Mouse (Mus musculus) MEL-GATA-1-ER (cell line): ENCODE results near the gene Pacrg.

Experiments
- DNase-seq: peaks from one replicate; pipeline ENCODE4 v3.0.0-alpha.2; 2012; ENCODE audit warnings: low read depth; ENCODE audit errors: extremely low read depth

The Pacrg gene

DNA sequence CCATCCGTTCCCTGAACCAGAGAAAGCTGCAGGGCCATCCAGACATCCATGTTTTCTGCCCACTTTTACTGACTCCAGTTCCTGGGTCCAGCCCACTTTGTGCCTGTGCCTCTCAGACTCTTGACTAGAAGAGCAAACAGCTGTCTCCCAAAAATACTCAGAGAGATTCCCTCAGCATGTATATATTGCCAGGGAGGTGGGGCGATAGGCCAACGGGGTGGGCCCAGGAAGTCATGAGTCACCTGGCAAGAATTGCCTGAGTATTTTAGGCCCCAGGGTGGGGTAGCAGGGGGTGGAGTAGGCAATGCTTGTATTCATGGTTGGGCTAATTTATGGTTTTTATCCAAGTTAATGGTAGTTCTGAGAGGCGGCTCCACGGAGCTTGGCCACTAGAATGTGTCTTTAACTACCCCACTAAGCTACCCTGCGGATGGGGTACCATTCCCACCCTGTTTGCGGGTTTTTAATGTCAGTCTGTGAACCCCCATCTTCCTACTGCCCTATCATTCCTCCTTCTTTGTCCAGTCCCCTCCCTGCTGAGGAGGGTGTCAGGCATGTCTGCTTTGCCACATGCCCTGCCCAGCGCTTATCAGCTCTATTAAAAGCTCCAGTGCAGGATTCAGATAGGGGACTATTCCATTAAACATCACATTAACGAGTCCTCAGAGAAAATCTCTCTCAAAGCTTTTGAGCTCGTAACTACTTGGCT, 461.5 kb downstream of the Pacrg start:
- DNase-seq, result no peak

DNA sequence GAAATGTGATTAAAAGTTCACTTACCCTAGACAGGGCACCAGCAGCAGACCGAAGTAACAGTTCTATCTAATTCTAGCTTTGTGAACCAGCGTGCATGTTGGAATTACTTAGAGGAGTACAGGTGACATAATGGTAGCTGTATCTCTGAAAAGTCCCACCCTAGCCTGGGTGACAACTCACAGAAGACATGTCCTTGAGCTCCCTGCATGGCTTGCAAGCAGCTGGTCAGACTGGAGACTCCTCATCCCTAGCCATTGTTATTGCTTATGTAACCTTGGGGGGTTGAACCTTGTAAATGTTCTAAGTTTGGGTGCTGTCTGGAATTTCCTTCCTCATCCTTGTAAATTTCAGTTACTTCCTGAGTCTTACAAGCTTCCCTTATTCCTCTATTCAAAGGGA, 462.5 kb downstream of the Pacrg start:
- no peak for DNase-seq

- no peak for DNase-seq
Measured at GRCm38 (mm10) chr17:10374316-10374715, 465.8 kb downstream of the Pacrg start.

GRCm38 (mm10) chr17:10373727-10374126, 466.4 kb downstream of the Pacrg start:
- no peak for DNase-seq

DNA sequence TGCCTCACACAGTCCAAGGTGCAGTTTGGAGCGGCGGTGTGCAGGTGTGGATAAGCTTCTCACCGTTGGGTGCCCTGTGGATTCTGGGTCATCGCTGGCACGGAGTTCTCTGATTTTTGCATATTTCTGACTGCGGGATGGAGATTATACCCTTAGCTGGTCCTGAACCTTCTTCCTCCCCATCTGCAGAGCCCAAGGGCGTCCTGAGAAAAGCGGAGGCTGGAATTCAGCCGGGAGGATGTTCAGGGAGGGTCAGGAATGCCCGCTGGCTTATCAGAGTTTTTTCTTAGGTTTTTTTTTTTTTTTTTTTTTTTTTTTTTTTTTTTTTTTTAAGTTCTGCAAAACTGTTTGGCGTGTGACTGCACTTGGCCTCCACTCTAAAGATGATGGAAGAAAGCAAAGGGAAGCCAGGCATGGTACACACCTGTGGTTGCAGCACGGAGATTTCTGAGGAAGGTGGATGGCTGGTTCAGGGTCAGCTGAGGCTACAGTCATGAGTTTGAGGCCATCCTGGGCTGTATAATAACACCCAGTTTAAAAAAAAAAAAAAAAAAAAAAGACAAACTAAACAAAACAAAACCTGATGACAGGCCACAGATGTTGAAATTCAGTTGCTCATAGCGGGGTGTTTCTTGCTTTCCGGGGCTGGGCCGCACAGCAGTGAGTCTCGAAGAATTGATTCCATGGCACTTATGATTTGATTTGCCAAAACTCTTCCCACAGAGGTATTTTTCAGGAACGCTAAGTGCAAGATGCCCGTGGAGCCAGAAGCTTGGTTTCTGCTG, 467.9 kb downstream of the Pacrg start:
- no peak for DNase-seq

DNA sequence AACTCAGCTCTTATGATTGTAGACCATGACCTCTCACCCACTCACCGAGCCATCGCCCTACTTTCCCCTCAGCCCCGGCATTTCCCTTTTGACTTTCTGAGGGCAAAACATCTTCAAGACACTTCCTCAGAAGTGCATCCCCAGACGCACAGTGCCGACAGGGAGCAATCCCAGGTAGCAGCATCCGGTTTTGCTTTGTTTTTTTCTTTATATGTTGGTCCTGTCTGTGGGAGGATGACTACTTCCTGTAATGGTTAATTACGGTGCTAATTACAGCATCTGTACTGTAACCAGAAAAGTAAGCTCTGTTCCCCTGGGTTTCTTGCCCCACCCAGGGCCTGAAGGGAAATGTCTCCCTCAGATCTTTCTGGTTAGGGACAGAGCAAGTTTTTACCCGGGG, 468.6 kb downstream of the Pacrg start:
- DNase-seq, result no peak

DNA sequence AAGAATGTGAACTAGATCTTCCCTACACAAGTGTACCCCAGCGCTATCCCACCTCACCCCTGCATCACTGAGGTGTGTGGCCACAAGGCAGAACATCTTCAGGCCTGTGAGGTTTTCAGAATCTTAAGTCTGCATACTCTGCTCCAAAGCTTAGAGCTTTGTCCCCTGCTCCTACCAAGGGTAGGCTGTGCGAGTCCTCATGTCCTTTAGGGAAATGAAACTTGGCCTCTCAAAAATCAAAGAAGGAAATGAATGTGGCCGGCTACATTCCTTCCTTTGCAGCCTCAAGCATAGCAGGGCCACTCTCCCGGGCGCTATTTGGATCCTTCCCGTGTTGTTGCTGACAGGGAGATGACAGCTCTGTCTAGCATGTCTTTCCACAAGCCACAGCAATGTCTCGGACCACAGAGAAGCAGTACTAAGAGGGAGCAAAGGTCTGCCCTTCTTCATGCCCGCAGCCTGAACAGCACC, 469.4 kb downstream of the Pacrg start:
- no peak for DNase-seq

DNA sequence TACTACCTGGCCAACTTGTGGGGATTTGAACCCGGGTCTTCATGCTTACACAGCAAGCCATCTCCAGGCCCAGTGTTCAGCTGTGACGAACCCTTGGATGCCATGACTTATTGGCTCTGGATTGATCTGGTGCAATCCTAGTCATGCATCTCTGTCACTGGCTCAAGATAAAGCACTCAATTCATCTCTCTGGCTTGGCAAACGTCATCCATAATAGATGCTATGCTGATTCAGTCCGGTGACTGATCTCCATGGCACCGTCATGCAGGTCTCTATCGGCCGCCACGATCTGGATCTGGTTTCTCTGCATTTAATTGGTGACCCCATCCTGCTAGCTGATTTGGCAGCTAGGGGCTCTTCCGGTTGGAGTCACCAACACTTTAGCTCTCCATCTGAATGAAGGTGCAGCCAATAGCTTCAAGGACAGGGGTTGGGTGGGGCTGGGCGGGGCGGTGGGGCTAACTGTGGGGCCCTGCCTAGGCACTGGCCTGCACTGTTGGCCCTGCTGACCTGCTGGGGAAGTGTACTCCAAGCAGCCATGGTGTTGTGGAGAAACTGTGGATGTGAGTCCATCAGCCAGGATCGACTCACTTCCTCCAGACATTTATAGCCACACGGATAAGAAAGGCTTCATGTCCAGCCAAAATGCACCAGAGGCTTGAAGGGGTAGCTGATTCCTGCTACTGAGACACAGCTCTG, 470.0 kb downstream of the Pacrg start:
- DNase-seq, result no peak

GRCm38 (mm10) chr17:10367044-10367443, 473.1 kb downstream of the Pacrg start:
- DNase-seq, result no peak

- DNase-seq, result no peak
Measured at GRCm38 (mm10) chr17:10366577-10366976, 473.5 kb downstream of the Pacrg start.

- DNase-seq, result no peak
Measured at GRCm38 (mm10) chr17:10365501-10366482, 474.3 kb downstream of the Pacrg start.

GRCm38 (mm10) chr17:10363151-10363550, 477.0 kb downstream of the Pacrg start:
- no peak for DNase-seq

- DNase-seq, result no peak
Measured at GRCm38 (mm10) chr17:10361882-10362291, 478.2 kb downstream of the Pacrg start.

DNA sequence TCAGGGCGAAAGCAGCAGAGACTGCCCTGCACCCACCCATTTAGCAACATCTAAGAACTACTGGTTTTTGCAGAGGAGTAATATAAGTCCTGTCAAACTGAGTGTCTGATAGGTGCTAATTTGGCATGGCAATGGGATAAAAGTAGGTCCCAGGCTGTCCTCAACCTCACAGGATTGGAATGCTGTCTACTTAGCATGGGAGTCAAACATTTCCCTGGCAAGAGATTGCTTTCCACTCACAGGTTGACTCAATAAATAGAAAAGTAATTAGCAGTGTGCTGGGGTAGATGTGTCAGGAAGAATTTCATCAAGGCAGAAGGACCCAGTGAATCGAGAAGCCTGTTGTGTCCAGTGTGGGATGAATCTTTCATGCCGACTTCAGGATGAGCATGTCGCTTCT, 479.4 kb downstream of the Pacrg start:
- DNase-seq, result no peak

DNA sequence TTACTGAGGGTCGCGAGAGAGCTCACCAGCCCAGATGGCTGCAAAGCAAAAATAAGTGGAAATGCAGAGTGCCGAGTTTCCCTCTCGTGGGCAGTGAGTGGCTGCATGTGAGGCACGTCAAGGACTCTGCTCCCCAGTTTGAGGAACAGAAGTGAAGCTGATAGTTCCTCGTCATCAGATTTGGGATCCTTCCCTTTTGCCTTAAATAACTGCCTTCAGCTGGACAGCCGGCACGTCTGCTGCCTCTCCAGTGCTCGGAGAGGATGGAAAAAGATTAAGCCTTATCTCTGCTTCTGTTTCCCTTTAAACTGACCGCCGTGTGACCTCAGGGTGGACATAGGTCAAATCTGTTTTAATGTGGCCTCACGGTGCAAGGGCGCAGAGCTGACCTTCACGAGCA, 480.6 kb downstream of the Pacrg start:
- no peak for DNase-seq

GRCm38 (mm10) chr17:10357348-10357747, 482.8 kb downstream of the Pacrg start:
- DNase-seq, result no peak

GRCm38 (mm10) chr17:10356294-10356693, 483.8 kb downstream of the Pacrg start:
- no peak for DNase-seq

GRCm38 (mm10) chr17:10355746-10356145, 484.4 kb downstream of the Pacrg start:
- DNase-seq, result no peak
